Mouse (Mus musculus): ENCODE measurements at regions not wholly inside any gene's neighbourhood (a gene's known extent, or its start where the extent isn't known, plus 50 kb on each side); places are given as distances from the start of the nearest gene placed in this dataset.

DNA sequence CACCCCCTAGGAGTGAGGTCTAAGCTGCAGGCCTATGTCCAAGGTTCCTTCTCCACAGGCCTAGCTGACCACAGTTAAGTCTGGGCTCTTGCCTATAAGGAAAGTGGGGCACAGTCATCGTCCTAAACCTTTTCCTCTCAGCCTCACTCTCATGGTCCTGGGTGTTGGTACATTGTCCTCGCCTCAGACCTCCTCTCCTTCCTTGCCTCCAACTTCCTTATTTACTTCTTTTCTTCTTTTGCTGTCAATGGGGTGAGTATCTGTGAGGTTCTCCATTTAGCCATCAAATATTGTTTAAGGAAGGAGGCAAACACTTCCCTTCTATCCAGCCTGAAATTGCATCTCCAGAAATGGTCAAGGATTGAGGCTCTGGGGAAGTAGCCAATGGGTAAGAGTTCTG is 554.2 kb downstream of the Ccdc171 start:
- Histone ChIP-seq H3K36me3 (ENCODE audit: control insufficient read depth, insufficient read depth, low read length) (no peaks in the 10 kb centered on the region), H3K4me3 (ENCODE audit: control insufficient read depth, low read depth, low read length) (no peak overlapping the region)

DNA sequence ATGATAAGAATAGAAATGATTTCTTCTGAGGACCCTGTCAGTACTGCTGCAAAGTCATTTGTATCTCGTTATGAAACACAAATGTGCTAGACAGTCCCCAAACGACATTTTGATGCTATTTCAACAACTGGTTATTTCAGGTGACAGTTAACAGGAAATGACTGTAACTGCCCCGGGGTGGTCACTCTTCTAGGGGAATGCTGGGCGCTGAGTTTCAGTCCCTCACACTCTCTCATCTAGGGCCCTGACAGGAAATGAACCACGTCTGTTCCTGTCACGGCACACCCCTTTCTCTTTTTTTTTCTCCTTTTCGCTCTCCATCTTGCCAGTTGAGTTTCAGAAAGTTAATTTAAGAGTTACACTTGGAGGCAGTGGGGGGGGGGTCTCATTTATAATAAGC is 556.2 kb downstream of the Ccdc171 start:
- no peaks in the 10 kb centered on the region for H3K4me1 ChIP-seq (ENCODE audit: control insufficient read depth, insufficient read depth, low read length)
- no peak for TF ChIP-seq CTCF (IDR thresholded peaks at IDR 0.05; ENCODE audit: control insufficient read depth, insufficient read depth, insufficient replicate concordance, low read depth, low read length)
- no peak for TF ChIP-seq POLR2A (IDR thresholded peaks at IDR 0.05; ENCODE audit: control insufficient read depth, low read depth, low read length)
- no peak overlapping the region for H3K4me3 ChIP-seq (ENCODE audit: control insufficient read depth, low read depth, low read length)
- no peak overlapping the region for H3K27ac ChIP-seq (ENCODE audit: control insufficient read depth, insufficient read depth, low read depth, low read length)
- no peaks in the 10 kb centered on the region for H3K27me3 ChIP-seq (ENCODE audit: control insufficient read depth, insufficient read depth, low read length)
- H3K36me3 ChIP-seq (ENCODE audit: control insufficient read depth, insufficient read depth, low read length) = no peaks in the 10 kb centered on the region

More for the DNA sequence above, 554.2 kb downstream of the Ccdc171 start:
- TF ChIP-seq POLR2A (IDR thresholded peaks at IDR 0.05; ENCODE audit: control insufficient read depth, low read depth, low read length) (no peak), CTCF (IDR thresholded peaks at IDR 0.05; ENCODE audit: control insufficient read depth, insufficient read depth, insufficient replicate concordance, low read depth, low read length) (no peak)
- no peaks in the 10 kb centered on the region for H3K4me1 ChIP-seq (ENCODE audit: control insufficient read depth, insufficient read depth, low read length)
- no peak overlapping the region for H3K27ac ChIP-seq (ENCODE audit: control insufficient read depth, insufficient read depth, low read depth, low read length)
- H3K27me3 ChIP-seq (ENCODE audit: control insufficient read depth, insufficient read depth, low read length) = no peaks in the 10 kb centered on the region

DNA sequence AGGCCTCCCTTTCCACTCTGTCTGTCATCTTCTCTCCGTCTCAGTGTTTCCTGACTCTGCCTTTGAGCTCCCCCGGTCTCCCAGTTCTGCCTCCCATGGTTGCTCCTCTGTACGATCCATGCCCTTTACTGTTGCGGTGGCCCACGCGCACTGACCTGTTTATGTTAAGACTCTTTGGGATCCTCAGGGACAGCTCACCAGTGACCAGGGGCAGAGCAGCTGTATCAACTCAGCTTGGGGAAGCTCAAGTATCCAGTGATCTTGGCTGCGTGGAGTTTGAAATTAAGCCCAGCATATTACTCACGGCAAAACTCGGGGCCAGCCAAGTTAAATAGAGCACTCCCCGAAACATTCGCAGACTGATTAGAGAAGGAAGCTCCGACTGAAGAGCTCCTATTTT is 562.8 kb downstream of the Ccdc171 start:
- Histone ChIP-seq H3K36me3 (ENCODE audit: control insufficient read depth, insufficient read depth, low read length) (no peaks in the 10 kb centered on the region), H3K27ac (ENCODE audit: control insufficient read depth, insufficient read depth, low read depth, low read length) (no peak overlapping the region), H3K4me1 (ENCODE audit: control insufficient read depth, insufficient read depth, low read length) (peaks cover 3% of the 10 kb centered on the region), H3K4me3 (ENCODE audit: control insufficient read depth, low read depth, low read length) (peak overlapping the region; percentile 17), H3K27me3 (ENCODE audit: control insufficient read depth, insufficient read depth, low read length) (no peaks in the 10 kb centered on the region)
- no peak for TF ChIP-seq CTCF (IDR thresholded peaks at IDR 0.05; ENCODE audit: control insufficient read depth, insufficient read depth, insufficient replicate concordance, low read depth, low read length)
- TF ChIP-seq POLR2A (IDR thresholded peaks at IDR 0.05; ENCODE audit: control insufficient read depth, low read depth, low read length) = no peak

DNA sequence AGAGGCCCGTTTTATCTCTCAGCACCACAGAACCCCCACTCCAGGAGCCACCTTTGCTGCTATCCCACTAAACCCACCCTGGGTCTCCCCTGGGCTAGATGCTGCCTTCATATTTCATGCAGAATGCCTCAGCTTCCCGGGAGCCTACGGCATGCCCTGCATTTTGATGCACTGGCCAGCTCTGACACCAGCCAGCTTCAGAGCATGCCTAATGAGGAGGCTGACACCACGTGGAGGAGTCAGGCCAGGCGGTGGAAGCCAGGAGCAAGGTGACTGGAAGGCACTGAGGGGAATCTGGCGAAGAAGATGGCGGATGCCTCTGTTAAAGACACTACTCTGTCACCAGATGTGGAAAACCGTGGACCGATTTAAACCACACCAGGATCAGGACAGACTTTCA is 567.2 kb downstream of the Ccdc171 start:
- Histone ChIP-seq H3K36me3 (ENCODE audit: control insufficient read depth, insufficient read depth, low read length) (no peaks in the 10 kb centered on the region), H3K27me3 (ENCODE audit: control insufficient read depth, insufficient read depth, low read length) (no peaks in the 10 kb centered on the region), H3K4me1 (ENCODE audit: control insufficient read depth, insufficient read depth, low read length) (peaks cover 3% of the 10 kb centered on the region), H3K27ac (ENCODE audit: control insufficient read depth, insufficient read depth, low read depth, low read length) (no peak overlapping the region), H3K4me3 (ENCODE audit: control insufficient read depth, low read depth, low read length) (no peak overlapping the region)
- no peak for TF ChIP-seq POLR2A (IDR thresholded peaks at IDR 0.05; ENCODE audit: control insufficient read depth, low read depth, low read length)
- no peak for TF ChIP-seq CTCF (IDR thresholded peaks at IDR 0.05; ENCODE audit: control insufficient read depth, insufficient read depth, insufficient replicate concordance, low read depth, low read length)

DNA sequence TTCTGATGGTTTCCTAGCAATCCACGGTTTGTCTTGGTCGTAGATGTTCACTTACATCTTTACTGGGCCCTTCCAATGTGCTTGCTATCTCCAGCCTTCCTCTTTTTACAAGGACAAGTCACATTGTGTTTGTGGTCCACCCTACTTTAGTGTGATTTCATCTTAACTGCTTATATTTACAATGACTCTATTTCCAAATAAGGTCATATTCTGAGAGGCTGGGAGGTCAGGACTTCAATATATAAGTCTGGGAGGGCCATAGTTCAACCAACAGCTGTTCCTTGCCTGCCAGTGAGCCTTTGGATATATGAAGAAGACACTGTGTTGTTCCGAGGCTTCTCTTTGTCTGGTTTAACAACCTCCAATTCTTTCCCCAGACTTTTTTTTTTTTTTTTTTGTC is 569.9 kb downstream of the Ccdc171 start:
- Histone ChIP-seq H3K27me3 (ENCODE audit: control insufficient read depth, insufficient read depth, low read length) (no peaks in the 10 kb centered on the region), H3K4me3 (ENCODE audit: control insufficient read depth, low read depth, low read length) (no peak overlapping the region), H3K36me3 (ENCODE audit: control insufficient read depth, insufficient read depth, low read length) (no peaks in the 10 kb centered on the region), H3K27ac (ENCODE audit: control insufficient read depth, insufficient read depth, low read depth, low read length) (no peak overlapping the region), H3K4me1 (ENCODE audit: control insufficient read depth, insufficient read depth, low read length) (no peaks in the 10 kb centered on the region; the same call in 1 of the 2 replicates)
- TF ChIP-seq CTCF (IDR thresholded peaks at IDR 0.05; ENCODE audit: control insufficient read depth, insufficient read depth, insufficient replicate concordance, low read depth, low read length) (no peak), POLR2A (IDR thresholded peaks at IDR 0.05; ENCODE audit: control insufficient read depth, low read depth, low read length) (no peak)

DNA sequence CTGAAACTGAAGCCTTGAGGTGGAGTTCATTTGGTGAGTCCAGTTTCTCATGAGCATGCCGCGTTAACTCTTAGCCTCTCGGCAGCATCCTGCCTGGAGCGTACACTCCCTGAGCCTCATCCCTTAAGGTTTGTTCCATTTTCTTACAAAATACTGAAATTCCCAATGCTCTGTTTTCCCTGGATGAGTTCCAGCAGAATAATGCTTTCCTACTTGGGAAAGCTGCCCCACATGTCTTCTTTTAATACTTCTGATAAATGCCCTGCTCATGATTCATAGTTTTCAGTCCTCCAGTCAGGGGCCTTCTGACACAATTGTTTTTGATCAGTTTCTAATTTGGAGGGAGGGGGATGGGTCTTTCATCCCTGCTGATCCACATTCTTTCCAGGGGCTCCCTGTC is 570.7 kb downstream of the Ccdc171 start:
- H3K4me1 ChIP-seq (ENCODE audit: control insufficient read depth, insufficient read depth, low read length) = no peaks in the 10 kb centered on the region; the same call in 1 of the 2 replicates
- TF ChIP-seq CTCF (IDR thresholded peaks at IDR 0.05; ENCODE audit: control insufficient read depth, insufficient read depth, insufficient replicate concordance, low read depth, low read length) = no peak
- TF ChIP-seq POLR2A (IDR thresholded peaks at IDR 0.05; ENCODE audit: control insufficient read depth, low read depth, low read length) = no peak

DNA sequence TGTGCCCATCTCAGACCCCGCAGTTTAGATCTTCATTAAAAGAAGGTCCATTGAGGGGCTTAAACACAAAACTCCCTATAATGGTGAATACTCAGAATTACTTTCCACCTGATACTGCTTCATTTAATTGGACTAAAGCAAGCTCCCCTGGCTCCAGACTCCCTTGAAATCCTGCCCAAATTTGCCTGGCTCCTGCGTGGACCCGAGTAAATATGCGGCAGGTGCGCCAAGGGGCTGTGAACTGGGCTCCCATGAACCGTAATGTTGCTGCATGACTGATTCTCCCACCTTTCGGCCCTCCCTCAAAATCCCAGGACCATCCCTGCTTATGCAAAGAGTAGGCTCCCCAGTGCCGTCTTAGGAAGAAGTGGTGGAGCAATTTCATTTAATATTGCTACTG is 573.7 kb downstream of the Ccdc171 start:
- Histone ChIP-seq H3K27ac (ENCODE audit: control insufficient read depth, insufficient read depth, low read depth, low read length) (no peak overlapping the region), H3K36me3 (ENCODE audit: control insufficient read depth, insufficient read depth, low read length) (no peaks in the 10 kb centered on the region), H3K27me3 (ENCODE audit: control insufficient read depth, insufficient read depth, low read length) (no peaks in the 10 kb centered on the region), H3K4me3 (ENCODE audit: control insufficient read depth, low read depth, low read length) (no peak overlapping the region), H3K4me1 (ENCODE audit: control insufficient read depth, insufficient read depth, low read length) (no peaks in the 10 kb centered on the region; the same call in 1 of the 2 replicates)
- TF ChIP-seq CTCF (IDR thresholded peaks at IDR 0.05; ENCODE audit: control insufficient read depth, insufficient read depth, insufficient replicate concordance, low read depth, low read length) (no peak), POLR2A (IDR thresholded peaks at IDR 0.05; ENCODE audit: control insufficient read depth, low read depth, low read length) (no peak)

More for the DNA sequence above, 570.7 kb downstream of the Ccdc171 start:
- H3K27ac ChIP-seq (ENCODE audit: control insufficient read depth, insufficient read depth, low read depth, low read length) = no peak overlapping the region
- no peak overlapping the region for H3K4me3 ChIP-seq (ENCODE audit: control insufficient read depth, low read depth, low read length)
- no peaks in the 10 kb centered on the region for H3K27me3 ChIP-seq (ENCODE audit: control insufficient read depth, insufficient read depth, low read length)
- H3K36me3 ChIP-seq (ENCODE audit: control insufficient read depth, insufficient read depth, low read length) = no peaks in the 10 kb centered on the region

DNA sequence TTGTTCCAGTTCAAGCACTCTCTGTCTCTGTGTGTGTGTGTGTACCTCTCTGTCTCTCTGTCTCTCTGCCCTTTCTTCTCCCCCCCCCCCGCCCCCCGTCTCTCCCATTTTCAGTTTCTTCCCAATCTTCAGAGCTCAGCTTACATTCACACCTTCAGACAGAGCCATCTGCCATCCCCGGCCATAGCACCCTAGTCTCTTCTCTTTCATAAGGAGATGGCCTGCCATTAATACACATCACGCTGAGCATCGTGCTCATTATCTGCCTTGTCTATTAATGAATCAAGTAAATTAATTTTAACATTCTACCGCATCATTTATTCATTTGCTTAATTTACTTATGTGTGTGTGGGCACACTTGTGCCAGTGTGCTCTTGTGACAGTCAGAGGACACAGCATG is 573.2 kb downstream of the Bnc2 start:
- no peaks in the 10 kb centered on the region for H3K36me3 ChIP-seq (ENCODE audit: control insufficient read depth, insufficient read depth, low read length)
- H3K4me1 ChIP-seq (ENCODE audit: control insufficient read depth, insufficient read depth, low read length) = no peaks in the 10 kb centered on the region; the same call in 1 of the 2 replicates
- H3K27me3 ChIP-seq (ENCODE audit: control insufficient read depth, insufficient read depth, low read length) = no peaks in the 10 kb centered on the region
- TF ChIP-seq CTCF (IDR thresholded peaks at IDR 0.05; ENCODE audit: control insufficient read depth, insufficient read depth, insufficient replicate concordance, low read depth, low read length) (no peak), POLR2A (IDR thresholded peaks at IDR 0.05; ENCODE audit: control insufficient read depth, low read depth, low read length) (no peak)
- no peak overlapping the region for H3K4me3 ChIP-seq (ENCODE audit: control insufficient read depth, low read depth, low read length)
- no peak overlapping the region for H3K27ac ChIP-seq (ENCODE audit: control insufficient read depth, insufficient read depth, low read depth, low read length)
